Mouse (Mus musculus) ES-Bruce4 (cell line): ENCODE results near the gene Bank1. TPM values are rescaled to one million over a fixed set of nuclear protein-coding genes. Genes with fewer than 3 reads are reported as not detected.

ENCODE experiments used
- H3K27ac ChIP-seq: 2 replicates; pipeline ENCODE4 v1.5.1; 2012; ENCODE audit warnings: low read length, inconsistent platforms; ENCODE audit not compliant: insufficient read depth
- H3K27me3 ChIP-seq: 2 replicates; pipeline ENCODE4 v1.6.1; 2012; ENCODE audit warnings: mild to moderate bottlenecking, low read length, inconsistent platforms; ENCODE audit not compliant: control insufficient read depth, poor library complexity, insufficient read depth, severe bottlenecking
- H3K36me3 ChIP-seq: 2 replicates; pipeline ENCODE4 v1.6.1; 2012; ENCODE audit warnings: inconsistent platforms, mild to moderate bottlenecking, low read length, moderate library complexity; ENCODE audit not compliant: control insufficient read depth, poor library complexity, insufficient read depth, severe bottlenecking
- H3K4me1 ChIP-seq: one replicate; pipeline ENCODE4 v1.8.1; 2011; ENCODE audit warnings: low read length; ENCODE audit not compliant: control insufficient read depth, insufficient read depth
- H3K4me3 ChIP-seq: 2 replicates; pipeline ENCODE4 v1.5.1; 2011; ENCODE audit warnings: low read depth, mild to moderate bottlenecking, low read length
- H3K9ac ChIP-seq: 2 replicates; pipeline ENCODE4 v1.6.1; 2012; ENCODE audit warnings: low read depth, mild to moderate bottlenecking, inconsistent platforms; ENCODE audit not compliant: poor library complexity, severe bottlenecking
- H3K9me3 ChIP-seq: replicated peaks from 2 replicates; pipeline ENCODE4 v1.6.1; 2012; ENCODE audit warnings: mild to moderate bottlenecking, low read length, inconsistent platforms; ENCODE audit not compliant: control insufficient read depth, poor library complexity, insufficient read depth, severe bottlenecking
- CTCF ChIP-seq: IDR thresholded peaks from one replicate; pipeline ENCODE4 v1.8.1; 2011; ENCODE audit warnings: low read depth, low read length
- EP300 ChIP-seq: IDR thresholded peaks from 2 replicates; pipeline ENCODE4 v1.6.1; 2011; ENCODE audit warnings: low read depth, low read length; ENCODE audit not compliant: insufficient read depth
- POLR2A ChIP-seq: IDR thresholded peaks from one replicate; pipeline ENCODE4 v1.8.1; 2011; ENCODE audit warnings: low read length; ENCODE audit not compliant: insufficient read depth
- polyA plus RNA-seq: library from polyadenylated mRNA; stranded (reverse); fragments of >200 nt; gene quantifications from 2 replicates; pipeline ENCODE4 v1.2.4, GENCODE M21; 2011; ENCODE audit warnings: low read depth; ENCODE audit not compliant: missing spikeins, insufficient read depth, insufficient read length

The Bank1 gene
- polyA plus RNA-seq, 1 experiment, result not detected

GRCm38 (mm10) chr3:136100292-136100691 is 225.6 kb downstream of the Bank1 start:
- Histone ChIP-seq H3K9me3 (no peaks in the 10 kb centered on the region), H3K27me3 (no peaks in the 10 kb centered on the region), H3K9ac (no peak overlapping the region), H3K4me1 (no peaks in the 10 kb centered on the region), H3K27ac (no peak overlapping the region), H3K4me3 (no peak overlapping the region), H3K36me3 (no peaks in the 10 kb centered on the region)
- TF ChIP-seq POLR2A, result no peak

- Histone ChIP-seq H3K27me3 (no peaks in the 10 kb centered on the region), H3K4me3 (no peak overlapping the region), H3K27ac (no peak overlapping the region), H3K36me3 (no peaks in the 10 kb centered on the region), H3K4me1 (no peaks in the 10 kb centered on the region), H3K9ac (no peak overlapping the region), H3K9me3 (no peaks in the 10 kb centered on the region)
- TF ChIP-seq CTCF (no peak), EP300 (no peak), POLR2A (no peak)
These were observed 238.8 kb downstream of the Bank1 start for GRCm38 (mm10) chr3:136086948-136087660.

GRCm38 (mm10) chr3:136086431-136086830 is 239.4 kb downstream of the Bank1 start:
- Histone ChIP-seq H3K27ac (no peak overlapping the region), H3K36me3 (no peaks in the 10 kb centered on the region), H3K9me3 (no peaks in the 10 kb centered on the region), H3K4me1 (no peaks in the 10 kb centered on the region), H3K4me3 (no peak overlapping the region), H3K27me3 (no peaks in the 10 kb centered on the region), H3K9ac (no peak overlapping the region)
- TF ChIP-seq POLR2A (no peak), EP300 (no peak), CTCF (no peak)

GRCm38 (mm10) chr3:136085077-136085476 is 240.8 kb downstream of the Bank1 start:
- Histone ChIP-seq H3K27me3 (no peaks in the 10 kb centered on the region), H3K36me3 (no peaks in the 10 kb centered on the region), H3K27ac (no peak overlapping the region), H3K4me1 (no peaks in the 10 kb centered on the region), H3K9ac (no peak overlapping the region), H3K9me3 (no peaks in the 10 kb centered on the region), H3K4me3 (no peak overlapping the region)
- TF ChIP-seq POLR2A (no peak), EP300 (no peak), CTCF (no peak)

GRCm38 (mm10) chr3:136084066-136084465 is 241.8 kb downstream of the Bank1 start:
- Histone ChIP-seq H3K9me3 (no peaks in the 10 kb centered on the region), H3K9ac (no peak overlapping the region), H3K4me3 (no peak overlapping the region), H3K4me1 (no peaks in the 10 kb centered on the region), H3K27ac (no peak overlapping the region), H3K27me3 (no peaks in the 10 kb centered on the region), H3K36me3 (no peaks in the 10 kb centered on the region)
- no peak for TF ChIP-seq POLR2A

GRCm38 (mm10) chr3:136081264-136081663 is 244.6 kb downstream of the Bank1 start:
- no peaks in the 10 kb centered on the region for H3K36me3 ChIP-seq
- no peaks in the 10 kb centered on the region for H3K9me3 ChIP-seq
- H3K27ac ChIP-seq, result no peak overlapping the region
- no peaks in the 10 kb centered on the region for H3K4me1 ChIP-seq
- TF ChIP-seq POLR2A, result no peak
- TF ChIP-seq EP300, result no peak
- no peak for TF ChIP-seq CTCF
- H3K27me3 ChIP-seq, result no peaks in the 10 kb centered on the region
- no peak overlapping the region for H3K4me3 ChIP-seq
- H3K9ac ChIP-seq, result no peak overlapping the region
